Mouse (Mus musculus) lung, postnatal 0 days (tissue): ENCODE measurements around the gene Cops7a.

Experiments used
- CTCF ChIP-seq: IDR thresholded peaks from 2 replicates; pipeline ENCODE4 v1.5.1; 2016; ENCODE audit warnings: antibody characterized with exemption, mild to moderate bottlenecking
- EP300 ChIP-seq: IDR thresholded peaks from 2 replicates; pipeline ENCODE4 v1.6.1; 2016; ENCODE audit warnings: antibody characterized with exemption, mild to moderate bottlenecking, control low read depth

- TF ChIP-seq CTCF (peak; percentile 57), EP300 (peak; percentile 11; the same call in 1 of the 2 replicates)
These were observed 40.1 kb downstream of the Cops7a start for GRCm38 (mm10) chr6:124925173-124925793.
